Mouse (Mus musculus): ENCODE measurements around the gene Add2. TPM values are rescaled to one million over a fixed set of nuclear protein-coding genes. Genes with fewer than 3 reads are reported as not detected.
"Not testable (repeated sequence)": the region's sequence is repeated elsewhere in the genome, so short reads cannot be mapped to it uniquely, and the experiment has no call there.

Gene Add2
- polyA plus RNA-seq, 1 experiment from 2014 or later = 19.1 TPM

- DNase-seq (ENCODE audit: low spot score) (peak; percentile 70), ATAC-seq (replicated peaks; ENCODE audit: insufficient number of reproducible peaks, low FRiP score, low TSS enrichment, low read depth) (no peak)
- no peak overlapping the region for H3K4me2 ChIP-seq (ENCODE audit: low read depth, low read length)
- no peak overlapping the region for H3K4me3 ChIP-seq (ENCODE audit: low read depth, low read length)
- no peaks in the 10 kb centered on the region for H3K36me3 ChIP-seq (replicated peaks; ENCODE audit: control insufficient read depth, insufficient read depth, low read depth, low read length)
- H3K27ac ChIP-seq (replicated peaks; ENCODE audit: low read depth, low read length) = no peak overlapping the region
- H3K27me3 ChIP-seq (ENCODE audit: control insufficient read depth, insufficient read depth, low read length) = no peaks in the 10 kb centered on the region
- H3K4me1 ChIP-seq (ENCODE audit: control insufficient read depth, insufficient read depth, low read length) = no peaks in the 10 kb centered on the region
- no peak overlapping the region for H3K9ac ChIP-seq (replicated peaks; ENCODE audit: low read length)
- H3K9me3 ChIP-seq (replicated peaks; ENCODE audit: control insufficient read depth, low read length) = no peaks in the 10 kb centered on the region
- 41% methylated on average over 4 of the region's 4 CpGs for WGBS
Observed at GRCm38 (mm10) chr6:86009980-86010379, 18.5 kb upstream of the Add2 start.

- H3K4me3 ChIP-seq (ENCODE audit: low read depth, low read length); H3K4me1 ChIP-seq (ENCODE audit: control insufficient read depth, insufficient read depth, low read length); H3K27ac ChIP-seq (replicated peaks; ENCODE audit: low read depth, low read length); ATAC-seq (replicated peaks; ENCODE audit: insufficient number of reproducible peaks, low FRiP score, low TSS enrichment, low read depth); H3K9me3 ChIP-seq (replicated peaks; ENCODE audit: control insufficient read depth, low read length); H3K4me2 ChIP-seq (ENCODE audit: low read depth, low read length); H3K27me3 ChIP-seq (ENCODE audit: control insufficient read depth, insufficient read depth, low read length); H3K36me3 ChIP-seq (replicated peaks; ENCODE audit: control insufficient read depth, insufficient read depth, low read depth, low read length); H3K9ac ChIP-seq (replicated peaks; ENCODE audit: low read length); DNase-seq (ENCODE audit: low spot score): not testable (repeated sequence)
- WGBS = 66% methylated on average over 5 of the region's 5 CpGs
Observed at GRCm38 (mm10) chr6:86014812-86015211, 13.7 kb upstream of the Add2 start.

- H3K4me1 ChIP-seq (ENCODE audit: control insufficient read depth, insufficient read depth, low read length) = no peaks in the 10 kb centered on the region
- H3K9ac ChIP-seq (replicated peaks; ENCODE audit: low read length) = no peak within 1 kb of the TSS
- H3K9me3 ChIP-seq (replicated peaks; ENCODE audit: control insufficient read depth, low read length) = no peaks in the 10 kb centered on the region
- no peak for DNase-seq (ENCODE audit: low spot score)
- H3K27me3 ChIP-seq (ENCODE audit: control insufficient read depth, insufficient read depth, low read length) = no peaks in the 10 kb centered on the region
- H3K4me3 ChIP-seq (ENCODE audit: low read depth, low read length) = no peak within 1 kb of the TSS
- no peaks in the 10 kb centered on the region for H3K36me3 ChIP-seq (replicated peaks; ENCODE audit: control insufficient read depth, insufficient read depth, low read depth, low read length)
- ATAC-seq (replicated peaks; ENCODE audit: insufficient number of reproducible peaks, low FRiP score, low TSS enrichment, low read depth) = no peak
- 81% methylated on average over 9 of the region's 9 CpGs for WGBS
- no peak within 1 kb of the TSS for H3K27ac ChIP-seq (replicated peaks; ENCODE audit: low read depth, low read length)
- H3K4me2 ChIP-seq (ENCODE audit: low read depth, low read length) = no peak within 1 kb of the TSS
Observed at GRCm38 (mm10) chr6:86015871-86016270, 12.6 kb upstream of the Add2 start, which contains the start of gene Figla. Gene Figla (plus strand): TSS chr6:86016171.

- whole genome bisulfite sequencing = 84% methylated on average over 23 of the region's 23 CpGs
- Histone ChIP-seq H3K4me2 (ENCODE audit: low read depth, low read length) (no peak overlapping the region), H3K9ac (replicated peaks; ENCODE audit: low read length) (no peak overlapping the region), H3K36me3 (replicated peaks; ENCODE audit: control insufficient read depth, insufficient read depth, low read depth, low read length) (no peaks in the 10 kb centered on the region), H3K4me3 (ENCODE audit: low read depth, low read length) (no peak overlapping the region), H3K27me3 (ENCODE audit: control insufficient read depth, insufficient read depth, low read length) (no peaks in the 10 kb centered on the region), H3K27ac (replicated peaks; ENCODE audit: low read depth, low read length) (no peak overlapping the region), H3K4me1 (ENCODE audit: control insufficient read depth, insufficient read depth, low read length) (no peaks in the 10 kb centered on the region), H3K9me3 (replicated peaks; ENCODE audit: control insufficient read depth, low read length) (no peaks in the 10 kb centered on the region)
- ATAC-seq (replicated peaks; ENCODE audit: insufficient number of reproducible peaks, low FRiP score, low TSS enrichment, low read depth) (no peak), DNase-seq (ENCODE audit: low spot score) (no peak)
Observed at GRCm38 (mm10) chr6:86016793-86017350, 11.6 kb upstream of the Add2 start.

GRCm38 (mm10) chr6:86019415-86020237, 8.9 kb upstream of the Add2 start:
- Histone ChIP-seq H3K9ac (replicated peaks; ENCODE audit: low read length) (no peak overlapping the region), H3K4me1 (ENCODE audit: control insufficient read depth, insufficient read depth, low read length) (no peaks in the 10 kb centered on the region), H3K36me3 (replicated peaks; ENCODE audit: control insufficient read depth, insufficient read depth, low read depth, low read length) (no peaks in the 10 kb centered on the region), H3K9me3 (replicated peaks; ENCODE audit: control insufficient read depth, low read length) (no peaks in the 10 kb centered on the region), H3K4me3 (ENCODE audit: low read depth, low read length) (no peak overlapping the region), H3K4me2 (ENCODE audit: low read depth, low read length) (no peak overlapping the region), H3K27ac (replicated peaks; ENCODE audit: low read depth, low read length) (no peak overlapping the region), H3K27me3 (ENCODE audit: control insufficient read depth, insufficient read depth, low read length) (no peaks in the 10 kb centered on the region)
- DNase-seq (ENCODE audit: low spot score) = no peak
- no peak for ATAC-seq (replicated peaks; ENCODE audit: insufficient number of reproducible peaks, low FRiP score, low TSS enrichment, low read depth)
- WGBS = 62% methylated on average over 4 of the region's 4 CpGs

GRCm38 (mm10) chr6:86020948-86021347, 7.5 kb upstream of the Add2 start:
- Histone ChIP-seq H3K27me3 (ENCODE audit: control insufficient read depth, insufficient read depth, low read length) (no peaks in the 10 kb centered on the region), H3K4me3 (ENCODE audit: low read depth, low read length) (no peak overlapping the region), H3K9me3 (replicated peaks; ENCODE audit: control insufficient read depth, low read length) (no peaks in the 10 kb centered on the region), H3K4me1 (ENCODE audit: control insufficient read depth, insufficient read depth, low read length) (no peaks in the 10 kb centered on the region), H3K4me2 (ENCODE audit: low read depth, low read length) (no peak overlapping the region), H3K27ac (replicated peaks; ENCODE audit: low read depth, low read length) (no peak overlapping the region), H3K36me3 (replicated peaks; ENCODE audit: control insufficient read depth, insufficient read depth, low read depth, low read length) (no peaks in the 10 kb centered on the region), H3K9ac (replicated peaks; ENCODE audit: low read length) (no peak overlapping the region)
- 20% methylated on average over 3 of the region's 3 CpGs for WGBS
- DNase-seq (ENCODE audit: low spot score) = peak; percentile 63
- no peak for ATAC-seq (replicated peaks; ENCODE audit: insufficient number of reproducible peaks, low FRiP score, low TSS enrichment, low read depth)

- Histone ChIP-seq H3K4me1 (ENCODE audit: control insufficient read depth, insufficient read depth, low read length) (no peaks in the 10 kb centered on the region), H3K9ac (replicated peaks; ENCODE audit: low read length) (no peak overlapping the region), H3K27ac (replicated peaks; ENCODE audit: low read depth, low read length) (no peak overlapping the region), H3K27me3 (ENCODE audit: control insufficient read depth, insufficient read depth, low read length) (no peaks in the 10 kb centered on the region; the same call in 1 of the 2 replicates), H3K36me3 (replicated peaks; ENCODE audit: control insufficient read depth, insufficient read depth, low read depth, low read length) (no peaks in the 10 kb centered on the region), H3K4me2 (ENCODE audit: low read depth, low read length) (no peak overlapping the region), H3K4me3 (ENCODE audit: low read depth, low read length) (no peak overlapping the region), H3K9me3 (replicated peaks; ENCODE audit: control insufficient read depth, low read length) (no peaks in the 10 kb centered on the region)
- no peak for DNase-seq (ENCODE audit: low spot score)
- WGBS = 82% methylated on average over 8 of the region's 8 CpGs
- no peak for ATAC-seq (replicated peaks; ENCODE audit: insufficient number of reproducible peaks, low FRiP score, low TSS enrichment, low read depth)
Observed at GRCm38 (mm10) chr6:86026632-86027292, 1.7 kb upstream of the Add2 start.

- ATAC-seq (replicated peaks; ENCODE audit: insufficient number of reproducible peaks, low FRiP score, low TSS enrichment, low read depth) = no peak
Observed at GRCm38 (mm10) chr6:86028150-86028549, 331 bp upstream of the Add2 start.

More at GRCm38 (mm10) chr6:86028150-86028549, 331 bp upstream of the Add2 start:
- Histone ChIP-seq H3K4me3 (ENCODE audit: low read depth, low read length) (peak overlapping the region; percentile 57), H3K4me1 (ENCODE audit: control insufficient read depth, insufficient read depth, low read length) (no peaks in the 10 kb centered on the region), H3K9ac (replicated peaks; ENCODE audit: low read length) (peak overlapping the region; percentile 86), H3K27me3 (ENCODE audit: control insufficient read depth, insufficient read depth, low read length) (no peaks in the 10 kb centered on the region; the same call in 1 of the 2 replicates), H3K9me3 (replicated peaks; ENCODE audit: control insufficient read depth, low read length) (no peaks in the 10 kb centered on the region), H3K4me2 (ENCODE audit: low read depth, low read length) (peak overlapping the region; percentile 95), H3K27ac (replicated peaks; ENCODE audit: low read depth, low read length) (no peak overlapping the region), H3K36me3 (replicated peaks; ENCODE audit: control insufficient read depth, insufficient read depth, low read depth, low read length) (no peaks in the 10 kb centered on the region)
- DNase-seq (ENCODE audit: low spot score) = no peak
- WGBS = 59% methylated on average over 2 of the region's 2 CpGs

Measured in embryonic facial prominence, embryonic 11.5 days (tissue).